Mouse (Mus musculus) brain, embryonic 14.5 days (tissue): ENCODE measurements around the gene Wdr18.

Experiments used
- CTCF ChIP-seq: fragments of 200-500 bp; IDR thresholded peaks from 2 replicates; pipeline ENCODE4 v1.5.1; 2012; ENCODE audit warnings: inconsistent platforms, mild to moderate bottlenecking, moderate library complexity, borderline replicate concordance; ENCODE audit not compliant: insufficient read depth, insufficient read length; ENCODE audit errors: extremely low read depth
- POLR2A ChIP-seq: fragments of 200-500 bp; IDR thresholded peaks from 2 replicates; pipeline ENCODE4 v1.6.1; 2012; ENCODE audit warnings: mild to moderate bottlenecking, inconsistent platforms, borderline replicate concordance; ENCODE audit not compliant: poor library complexity, insufficient read depth, insufficient read length, severe bottlenecking; ENCODE audit errors: extremely low read depth

DNA sequence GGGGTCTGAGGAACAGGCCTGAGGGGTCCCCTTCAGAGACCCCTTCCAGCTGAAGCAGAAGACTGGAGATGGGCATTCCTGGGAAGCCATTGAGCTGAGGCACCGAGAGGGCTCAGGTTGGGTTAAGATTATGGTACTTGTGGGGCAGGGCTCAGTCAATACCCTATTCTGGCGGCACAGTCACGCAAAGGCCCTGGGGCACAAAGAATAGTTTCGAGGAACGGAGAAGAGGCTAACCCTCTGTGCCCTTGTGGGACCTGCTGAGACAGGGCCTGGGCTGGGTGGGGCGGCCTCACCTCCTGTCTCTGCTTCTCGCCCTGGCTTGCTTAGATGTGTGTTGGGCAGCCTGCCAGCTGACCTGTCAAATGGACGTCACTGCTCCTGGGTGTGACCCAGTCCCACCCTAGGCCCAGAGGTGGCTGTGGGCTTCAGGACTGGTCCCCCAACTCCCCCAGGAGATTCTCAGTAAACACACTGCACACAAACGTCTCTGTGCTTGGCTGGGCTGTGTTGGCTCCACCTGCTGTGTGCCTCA lies 26.7 kb upstream of the Wdr18 start:
- TF ChIP-seq CTCF (no peak), POLR2A (no peak)
